Mouse (Mus musculus) intestine, embryonic 16.5 days (tissue): ENCODE results near the gene Hsd17b2. TPM values are rescaled to one million over a fixed set of nuclear protein-coding genes. Genes with fewer than 3 reads are reported as not detected.
"Not testable (repeated sequence)": the region's sequence is repeated elsewhere in the genome, so short reads cannot be mapped to it uniquely, and the experiment has no call there.

ENCODE experiments used
- ATAC-seq: fragments of 200-750 bp; cut with Nextera tagmentation; 2 replicates; pipeline ENCODE4 v1.8.0; 2017; ENCODE audit warnings: moderate TSS enrichment, moderate library complexity
- H3K27ac ChIP-seq: fragments of 300-500 bp; sonication (generic); 2 replicates; pipeline ENCODE4 v1.5.1; 2014; ENCODE audit warnings: mild to moderate bottlenecking, low read length
- H3K27me3 ChIP-seq: fragments of 300-500 bp; sonication (generic); replicated peaks from 2 replicates; pipeline ENCODE4 v1.6.1; 2014; ENCODE audit warnings: low read length, control low read depth, mixed read lengths; ENCODE audit not compliant: control insufficient read depth, insufficient read depth
- H3K36me3 ChIP-seq: fragments of 300-500 bp; sonication (generic); 2 replicates; pipeline ENCODE4 v1.6.1; 2014; ENCODE audit warnings: low read length, control low read depth; ENCODE audit not compliant: control insufficient read depth, insufficient read depth
- H3K4me1 ChIP-seq: fragments of 300-500 bp; sonication (generic); 2 replicates; pipeline ENCODE4 v1.6.1; 2014; ENCODE audit warnings: low read length, control low read depth, mixed read lengths; ENCODE audit not compliant: control insufficient read depth, insufficient read depth
- H3K4me2 ChIP-seq: fragments of 300-500 bp; sonication (generic); 2 replicates; pipeline ENCODE4 v1.6.1; 2014; ENCODE audit warnings: low read depth, low read length, control low read depth
- H3K4me3 ChIP-seq: fragments of 300-500 bp; sonication (generic); 2 replicates; pipeline ENCODE4 v1.5.1; 2014; ENCODE audit warnings: mild to moderate bottlenecking, low read length
- H3K9ac ChIP-seq: fragments of 300-500 bp; sonication (generic); 2 replicates; pipeline ENCODE4 v1.6.1; 2014; ENCODE audit warnings: low read depth, low read length
- H3K9me3 ChIP-seq: fragments of 300-500 bp; sonication (generic); 2 replicates; pipeline ENCODE4 v1.6.1; 2016; ENCODE audit warnings: low read length, control low read depth; ENCODE audit not compliant: control insufficient read depth
- WGBS: fragments of 180-500 bp; shearing (Covaris S2); extraction: QIAGEN DNeasy Blood & Tissue Kit; methylation state at CpG from one replicate; pipeline ENCODE4 v1.1.7; 2014; 5-methylcytosine and 5-hydroxymethylcytosine counted together
- polyA plus RNA-seq: library from polyadenylated mRNA; unstranded; fragments of >200 nt; fragmentation: Nextera tagmentation; extraction: Ambion mirVana; gene quantifications from 2 replicates; pipeline ENCODE4 v1.2.1, GENCODE M21; 2015

The Hsd17b2 gene
- polyA plus RNA-seq, 1 experiment from 2014 or later, result 50.8 TPM

DNA sequence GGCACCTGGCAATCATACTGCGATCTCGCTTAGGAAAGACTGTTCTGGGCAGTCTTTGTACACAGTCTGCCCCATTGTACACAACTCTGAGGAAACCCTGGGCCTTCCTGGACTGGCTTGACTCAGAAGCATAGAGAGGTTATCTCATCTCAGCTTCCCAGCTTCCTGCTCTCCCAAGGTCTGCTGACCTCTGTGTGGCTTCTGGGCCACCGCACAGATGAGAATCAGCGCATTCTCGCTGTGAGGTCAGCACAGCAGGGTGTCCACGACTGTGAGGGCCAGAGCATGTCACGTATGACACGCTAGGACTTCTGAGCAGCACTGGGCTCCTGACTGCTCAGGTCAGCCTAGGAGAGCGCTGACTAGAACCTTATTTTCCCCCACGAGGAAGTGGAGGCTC lies 29.3 kb downstream of the Hsd17b2 start:
- Histone ChIP-seq H3K4me2 (no peak overlapping the region), H3K36me3 (no peaks in the 10 kb centered on the region), H3K4me3 (no peak overlapping the region), H3K4me1 (no peaks in the 10 kb centered on the region; the same call in 1 of the 2 replicates), H3K9ac (no peak overlapping the region), H3K27ac (no peak overlapping the region), H3K27me3 (no peaks in the 10 kb centered on the region), H3K9me3 (no peaks in the 10 kb centered on the region)
- 64% methylated on average over 10 of the region's 10 CpGs for WGBS
- ATAC-seq, result peak; percentile 31; the same call in 1 of the 2 replicates

DNA sequence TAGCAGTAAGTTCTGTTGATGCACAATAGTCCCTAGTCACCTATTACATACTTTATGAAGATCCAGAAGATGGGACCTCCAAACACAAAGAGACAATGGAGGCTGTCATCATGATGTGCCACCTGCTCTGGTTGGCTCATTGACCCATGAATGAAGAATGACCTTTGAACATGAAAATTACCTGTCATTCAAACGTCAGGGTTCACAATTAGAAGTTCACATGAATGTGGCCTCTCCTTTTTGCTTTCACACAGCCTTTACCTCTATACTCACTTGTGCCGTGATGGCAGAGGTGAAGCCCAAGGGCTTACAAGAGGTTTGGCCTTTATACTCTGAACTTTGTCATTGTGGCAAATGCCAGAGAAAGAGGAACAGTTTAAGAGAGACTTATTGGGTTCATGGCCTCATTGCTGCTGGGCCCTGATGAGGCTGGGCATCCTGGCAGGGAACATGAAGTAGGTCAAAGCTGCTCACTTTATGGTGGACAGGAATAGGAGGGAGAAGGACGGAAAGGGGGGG lies 35.0 kb downstream of the Hsd17b2 start:
- ATAC-seq, result no peak
- H3K27me3 ChIP-seq, result no peaks in the 10 kb centered on the region
- no peak overlapping the region for H3K27ac ChIP-seq
- H3K4me3 ChIP-seq, result no peak overlapping the region
- H3K9ac ChIP-seq, result no peak overlapping the region
- H3K4me2 ChIP-seq, result no peak overlapping the region
- H3K4me1 ChIP-seq, result no peaks in the 10 kb centered on the region; the same call in 1 of the 2 replicates
- H3K9me3 ChIP-seq, result no peaks in the 10 kb centered on the region
- WGBS, result 69% methylated on average over 3 of the region's 3 CpGs
- no peaks in the 10 kb centered on the region for H3K36me3 ChIP-seq

DNA sequence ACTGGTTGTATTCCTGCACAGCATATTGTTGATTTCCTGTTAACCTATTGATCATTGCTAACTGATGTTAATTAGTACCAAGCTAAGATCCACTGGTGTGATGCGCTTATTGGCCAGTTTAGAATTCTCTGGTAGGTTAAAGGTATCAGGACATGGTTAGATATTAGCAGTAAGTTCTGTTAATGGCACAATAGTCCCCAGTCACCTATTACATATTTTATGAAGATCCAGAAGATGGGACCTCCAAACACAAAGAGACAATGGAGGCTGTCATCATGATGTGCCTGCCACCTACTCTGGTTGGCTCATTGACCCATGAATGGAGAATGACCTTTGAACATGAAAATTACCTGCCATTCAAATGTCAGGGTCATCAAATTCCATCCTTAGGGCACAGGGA lies 36.5 kb downstream of the Hsd17b2 start:
- H3K4me1 ChIP-seq, H3K27me3 ChIP-seq, H3K4me3 ChIP-seq, H3K4me2 ChIP-seq, H3K27ac ChIP-seq, H3K36me3 ChIP-seq, ATAC-seq, H3K9me3 ChIP-seq, H3K9ac ChIP-seq: not testable (repeated sequence)
- WGBS, result 100% methylated on average over 1 of the region's 1 CpGs

DNA sequence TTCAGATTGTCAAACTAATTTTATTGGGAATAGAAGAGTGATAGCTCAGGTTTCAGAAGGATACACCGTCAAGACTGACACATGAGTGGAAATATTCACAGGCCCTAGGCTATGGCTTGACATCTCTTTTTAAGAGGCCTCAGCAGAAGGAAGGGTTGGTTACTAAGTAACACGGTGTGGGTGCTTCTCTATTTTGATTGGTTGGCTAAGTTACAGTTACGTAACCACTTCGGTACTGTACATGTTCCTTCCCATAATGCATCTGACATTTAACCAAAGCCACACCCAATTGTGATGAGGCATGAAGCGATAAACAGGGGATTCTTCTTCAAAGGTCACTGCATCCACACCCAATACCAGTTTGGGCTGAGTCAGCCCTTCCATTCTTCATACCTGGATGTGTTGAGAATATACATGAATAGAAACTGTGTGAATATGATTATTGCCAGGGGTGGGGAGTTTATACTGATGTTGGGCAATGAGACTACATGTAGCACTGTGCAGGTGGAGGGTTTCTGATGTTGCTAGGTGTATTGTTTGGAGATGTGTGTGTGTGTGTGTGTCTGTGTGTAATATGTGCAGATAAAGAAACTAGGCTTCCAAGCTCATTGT lies 38.8 kb downstream of the Hsd17b2 start:
- Histone ChIP-seq H3K9ac (no peak overlapping the region), H3K9me3 (no peaks in the 10 kb centered on the region), H3K27me3 (no peaks in the 10 kb centered on the region), H3K4me3 (no peak overlapping the region), H3K4me1 (no peaks in the 10 kb centered on the region), H3K36me3 (no peaks in the 10 kb centered on the region), H3K4me2 (no peak overlapping the region), H3K27ac (no peak overlapping the region)
- 0 out of 2 replicates have a peak, but pooled peaks have one; percentile 18 for ATAC-seq
- 86% methylated on average over 5 of the region's 5 CpGs for WGBS

DNA sequence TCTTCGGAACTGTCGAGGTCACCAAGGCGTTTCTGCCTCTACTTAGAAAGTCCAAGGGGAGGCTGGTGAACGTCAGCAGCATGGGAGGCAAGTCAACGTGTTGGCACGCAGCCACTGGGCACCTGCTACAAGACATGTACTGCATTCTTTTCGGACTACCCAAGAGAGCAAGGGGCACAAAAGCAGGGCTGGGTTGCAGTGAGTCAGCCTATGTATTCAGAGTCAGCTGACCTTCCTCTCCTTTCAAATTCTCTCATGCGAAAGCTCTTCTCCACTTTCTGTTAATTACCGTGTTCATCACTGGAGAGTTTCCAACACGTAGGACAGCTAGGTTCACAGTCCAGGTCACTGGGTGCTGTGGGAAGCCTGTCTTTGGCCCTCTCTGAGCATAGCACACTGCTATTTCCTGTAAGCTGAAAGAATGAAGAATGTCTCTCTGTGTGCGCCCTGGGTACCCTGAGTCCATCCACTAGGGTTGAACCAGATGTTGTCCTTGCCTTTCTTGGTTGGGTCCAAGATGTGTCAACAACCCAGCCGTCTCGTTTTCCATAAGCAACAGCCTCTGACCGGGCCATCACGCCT lies 40.8 kb downstream of the Hsd17b2 start:
- Histone ChIP-seq H3K4me3 (no peak overlapping the region), H3K9ac (no peak overlapping the region), H3K27ac (no peak overlapping the region), H3K4me1 (no peaks in the 10 kb centered on the region), H3K27me3 (no peaks in the 10 kb centered on the region), H3K4me2 (no peak overlapping the region), H3K36me3 (no peaks in the 10 kb centered on the region), H3K9me3 (no peaks in the 10 kb centered on the region)
- ATAC-seq, result no peak
- WGBS, result 77% methylated on average over 15 of the region's 15 CpGs

DNA sequence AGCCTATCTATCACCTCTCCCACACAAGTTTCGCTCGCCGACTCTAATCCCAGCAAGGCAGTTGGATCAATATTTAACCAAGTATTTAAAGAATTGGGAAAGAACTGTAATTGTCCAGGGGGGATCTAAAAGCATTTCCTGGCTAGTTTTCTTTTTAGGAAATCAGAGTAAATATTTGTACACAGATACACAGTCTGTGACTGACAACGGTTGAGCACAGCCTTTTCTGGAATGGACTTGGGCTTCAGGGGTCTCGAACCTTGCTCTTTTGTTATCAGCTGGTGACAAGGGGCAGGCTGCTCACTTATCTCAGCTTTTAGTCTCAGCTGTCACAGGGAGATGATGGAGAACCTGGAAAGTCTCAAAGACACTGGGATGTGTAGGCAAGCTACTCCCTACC lies 44.9 kb downstream of the Hsd17b2 start:
- Histone ChIP-seq H3K4me2 (no peak overlapping the region), H3K27ac (no peak overlapping the region), H3K27me3 (no peaks in the 10 kb centered on the region), H3K4me3 (no peak overlapping the region), H3K9ac (no peak overlapping the region), H3K36me3 (no peaks in the 10 kb centered on the region), H3K4me1 (no peaks in the 10 kb centered on the region), H3K9me3 (no peaks in the 10 kb centered on the region)
- ATAC-seq, result no peak
- WGBS, result 67% methylated on average over 5 of the region's 5 CpGs

DNA sequence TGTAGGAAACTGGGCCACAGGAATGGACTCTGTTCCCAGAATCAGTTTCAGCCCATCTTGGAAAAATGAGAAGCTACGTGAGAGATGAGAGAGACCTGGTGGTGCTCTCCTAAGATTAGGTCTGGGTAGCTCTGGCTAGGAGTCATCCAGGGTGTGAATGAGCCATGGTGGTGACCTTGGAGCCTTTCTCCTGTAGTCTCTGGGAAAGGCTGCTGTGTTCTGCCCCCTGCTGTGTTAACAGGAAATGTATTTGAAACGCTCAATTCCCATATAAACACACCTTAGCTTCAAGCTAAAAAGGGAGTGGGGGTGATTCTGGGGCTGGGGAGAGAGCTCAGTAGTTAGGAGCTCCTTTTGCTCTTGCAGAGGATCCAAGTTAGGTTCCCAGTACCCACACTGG lies 45.7 kb downstream of the Hsd17b2 start:
- no peak for ATAC-seq
- no peaks in the 10 kb centered on the region for H3K27me3 ChIP-seq
- WGBS, result 34% methylated on average over 2 of the region's 2 CpGs
- no peak overlapping the region for H3K27ac ChIP-seq
- no peak overlapping the region for H3K4me3 ChIP-seq
- H3K4me1 ChIP-seq, result no peaks in the 10 kb centered on the region
- H3K9ac ChIP-seq, result no peak overlapping the region
- H3K9me3 ChIP-seq, result no peaks in the 10 kb centered on the region
- no peaks in the 10 kb centered on the region for H3K36me3 ChIP-seq
- no peak overlapping the region for H3K4me2 ChIP-seq

DNA sequence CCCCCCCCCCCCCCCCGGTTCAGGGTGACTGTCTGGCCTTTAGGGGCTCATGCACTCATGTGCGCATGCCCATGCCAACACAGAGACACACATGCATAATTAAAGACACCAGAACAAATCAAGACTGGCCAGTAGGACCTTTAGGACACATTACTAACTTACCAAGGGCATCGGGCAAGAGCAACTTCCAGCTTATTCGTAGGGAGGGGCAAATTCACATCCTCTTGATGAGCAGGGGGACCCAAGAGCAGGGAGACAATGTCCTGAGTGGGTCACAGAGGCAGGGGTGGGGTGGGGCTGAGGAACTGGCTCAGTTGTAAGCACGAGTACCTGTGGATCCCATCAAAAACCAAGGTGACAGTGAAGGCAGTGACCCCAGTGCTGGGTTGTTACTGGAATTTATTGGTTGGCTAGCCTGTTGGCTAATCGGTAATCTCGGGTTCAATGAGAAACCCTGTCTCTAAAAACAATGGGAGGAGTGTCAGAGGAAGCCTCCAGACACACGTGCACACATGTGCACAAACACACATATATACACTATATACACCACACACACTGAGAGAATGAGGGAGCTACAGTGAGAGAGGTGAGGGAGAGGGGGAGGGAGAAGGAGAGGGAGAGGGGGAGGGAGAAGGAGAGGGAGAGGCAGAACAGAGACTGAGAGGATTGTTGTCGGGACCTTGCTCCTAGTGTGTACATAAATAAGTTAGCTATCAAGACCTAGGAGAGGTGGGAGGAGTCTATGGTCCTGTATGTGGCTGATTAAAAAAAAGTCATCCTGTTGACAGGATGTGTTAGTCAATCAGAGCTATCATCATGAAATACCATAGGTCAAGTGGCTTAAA lies 46.4 kb downstream of the Hsd17b2 start:
- peak; percentile 42; the same call in 1 of the 2 replicates for ATAC-seq
- Histone ChIP-seq H3K4me2 (no peak overlapping the region), H3K27ac (no peak overlapping the region), H3K27me3 (no peaks in the 10 kb centered on the region), H3K36me3 (no peaks in the 10 kb centered on the region), H3K9ac (no peak overlapping the region), H3K9me3 (no peaks in the 10 kb centered on the region), H3K4me1 (no peaks in the 10 kb centered on the region), H3K4me3 (no peak overlapping the region)
- 69% methylated on average over 8 of the region's 9 CpGs for WGBS

DNA sequence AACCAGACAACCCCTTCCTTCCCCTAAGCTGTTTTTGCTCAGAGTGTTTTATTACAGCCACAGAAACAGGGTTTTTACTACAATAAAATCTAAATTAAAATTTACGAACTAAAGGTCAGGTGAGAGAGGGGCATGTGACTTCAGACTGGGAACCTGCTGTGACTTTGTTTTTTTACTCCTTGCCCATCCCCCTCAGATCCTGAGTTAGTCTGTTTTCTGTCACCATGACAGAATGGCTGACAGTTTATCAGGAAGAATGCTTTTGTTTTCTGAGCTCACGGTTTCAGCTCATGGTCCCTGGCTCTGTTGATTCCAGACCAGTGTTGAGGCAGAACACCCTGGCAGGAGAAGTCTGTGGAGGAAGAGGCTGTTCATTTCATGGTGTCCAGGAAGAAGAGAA lies 47.7 kb downstream of the Hsd17b2 start:
- Histone ChIP-seq H3K4me3 (no peak overlapping the region), H3K4me2 (no peak overlapping the region), H3K9me3 (no peaks in the 10 kb centered on the region), H3K36me3 (no peaks in the 10 kb centered on the region), H3K9ac (no peak overlapping the region), H3K4me1 (no peaks in the 10 kb centered on the region), H3K27ac (no peak overlapping the region), H3K27me3 (no peaks in the 10 kb centered on the region)
- 52% methylated on average over 2 of the region's 2 CpGs for WGBS
- ATAC-seq, result no peak
